Mouse (Mus musculus): ENCODE results near the gene Abtb1.

DNA sequence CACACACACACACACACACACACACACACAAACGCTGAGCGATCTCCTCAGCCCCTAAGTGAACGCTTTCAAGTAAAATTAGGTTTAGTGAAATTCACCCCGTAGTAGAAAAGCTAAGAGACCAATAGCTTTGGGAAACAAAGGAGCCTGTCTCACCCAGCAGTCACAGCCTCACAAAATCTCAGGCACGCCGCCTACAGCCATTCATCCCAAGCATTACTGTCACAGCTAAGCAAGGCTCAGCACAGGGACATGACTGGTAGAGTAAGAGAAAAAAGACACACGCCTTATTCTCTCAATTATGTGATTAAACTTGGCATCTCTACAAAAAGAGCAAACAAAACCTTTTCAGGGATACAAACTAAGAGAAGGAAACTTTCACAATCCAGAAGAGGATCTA is 39.5 kb upstream of the Abtb1 start:
- no peak for TF ChIP-seq POLR2A (IDR thresholded peaks at IDR 0.05; ENCODE audit: control insufficient read depth, extremely low read depth, insufficient read depth, low read length, poor library complexity)
- no peak for TF ChIP-seq CTCF (IDR thresholded peaks at IDR 0.05; ENCODE audit: borderline replicate concordance, control insufficient read depth, extremely low read depth, insufficient read depth, low read length, poor library complexity)

All from thymus, adult 2 months (tissue).